Mouse (Mus musculus) hindbrain, embryonic 11.5 days (tissue): ENCODE measurements at regions not wholly inside any gene's neighbourhood (a gene's known extent, or its start where the extent isn't known, plus 50 kb on each side); places are given as distances from the start of the nearest gene placed in this dataset.

Experiments used
- ATAC-seq: fragments of 200-750 bp; cut with Nextera tagmentation; 2 replicates; pipeline ENCODE4 v1.8.0; 2017; ENCODE audit warnings: mild to moderate bottlenecking, moderate TSS enrichment, moderate library complexity; ENCODE audit not compliant: low FRiP score
- DNase-seq: peaks from one replicate; pipeline ENCODE4 v3.0.0-alpha.2; 2015; ENCODE audit warnings: low spot score
- H3K27ac ChIP-seq: fragments of 300-500 bp; sonication (generic); 2 replicates; pipeline ENCODE4 v1.5.1; 2014; ENCODE audit warnings: mild to moderate bottlenecking, low read depth, low read length
- H3K27me3 ChIP-seq: fragments of 300-500 bp; sonication (generic); 2 replicates; pipeline ENCODE4 v1.6.1; 2014; ENCODE audit warnings: mild to moderate bottlenecking, low read length, moderate library complexity, mixed read lengths; ENCODE audit not compliant: control insufficient read depth, insufficient read depth
- H3K36me3 ChIP-seq: fragments of 300-500 bp; sonication (generic); 2 replicates; pipeline ENCODE4 v1.6.1; 2014; ENCODE audit warnings: mild to moderate bottlenecking, low read length, moderate library complexity, mixed read lengths; ENCODE audit not compliant: control insufficient read depth, insufficient read depth
- H3K4me1 ChIP-seq: fragments of 300-500 bp; sonication (generic); replicated peaks from 2 replicates; pipeline ENCODE4 v1.6.1; 2014; ENCODE audit warnings: low read length, mixed read lengths; ENCODE audit not compliant: control insufficient read depth, insufficient read depth
- H3K4me2 ChIP-seq: fragments of 300-500 bp; sonication (generic); replicated peaks from 2 replicates; pipeline ENCODE4 v1.6.1; 2014; ENCODE audit warnings: mild to moderate bottlenecking, low read depth, low read length
- H3K4me3 ChIP-seq: fragments of 300-500 bp; sonication (generic); 2 replicates; pipeline ENCODE4 v1.5.1; 2014; ENCODE audit warnings: low read depth, low read length
- H3K9ac ChIP-seq: fragments of 300-500 bp; sonication (generic); 2 replicates; pipeline ENCODE4 v1.6.1; 2014; ENCODE audit warnings: low read depth, low read length
- H3K9me3 ChIP-seq: fragments of 300-500 bp; sonication (generic); 2 replicates; pipeline ENCODE4 v1.6.1; 2016; ENCODE audit warnings: low read length; ENCODE audit not compliant: control insufficient read depth
- WGBS: fragments of 180-500 bp; shearing (Covaris S2); extraction: QIAGEN DNeasy Blood & Tissue Kit; methylation state at CpG from one replicate; pipeline ENCODE4 v1.1.7; 2014; 5-methylcytosine and 5-hydroxymethylcytosine counted together

GRCm38 (mm10) chr12:106468173-106468860 lies 458.3 kb downstream of the Vrk1 start:
- Histone ChIP-seq H3K27me3 (no peaks in the 10 kb centered on the region), H3K9me3 (no peaks in the 10 kb centered on the region), H3K9ac (0 out of 2 replicates have a peak overlapping the region, but pooled peaks have one; percentile 23), H3K4me3 (no peak overlapping the region), H3K27ac (0 out of 2 replicates have a peak overlapping the region, but pooled peaks have one; percentile 24), H3K4me2 (no peak overlapping the region), H3K4me1 (peaks cover 3% of the 10 kb centered on the region; the same call in 1 of the 2 replicates), H3K36me3 (no peaks in the 10 kb centered on the region)
- ATAC-seq (peak; percentile 61), DNase-seq (peak; percentile 32)
- WGBS: 36% methylated on average over 18 of the region's 18 CpGs

- Histone ChIP-seq H3K4me3 (no peak overlapping the region), H3K27me3 (peaks cover 7% of the 10 kb centered on the region; the same call in 1 of the 2 replicates), H3K4me1 (peaks cover 7% of the 10 kb centered on the region; the same call in 1 of the 2 replicates), H3K9me3 (no peaks in the 10 kb centered on the region), H3K36me3 (no peaks in the 10 kb centered on the region), H3K9ac (no peak overlapping the region), H3K4me2 (peak overlapping the region; percentile 32), H3K27ac (no peak overlapping the region)
- no peak for ATAC-seq
- WGBS: 11% methylated on average over 24 of the region's 24 CpGs
- peak; percentile 58 for DNase-seq
Measured at GRCm38 (mm10) chr12:106474501-106475165, 464.6 kb downstream of the Vrk1 start.

GRCm38 (mm10) chr12:106475486-106476050 lies 465.5 kb downstream of the Vrk1 start:
- Histone ChIP-seq H3K36me3 (no peaks in the 10 kb centered on the region), H3K27me3 (peaks cover 10% of the 10 kb centered on the region; the same call in 1 of the 2 replicates), H3K9ac (no peak overlapping the region), H3K4me3 (no peak overlapping the region), H3K9me3 (no peaks in the 10 kb centered on the region), H3K4me2 (no peak overlapping the region), H3K4me1 (peaks cover 12% of the 10 kb centered on the region; the same call in 1 of the 2 replicates), H3K27ac (no peak overlapping the region)
- no peak for DNase-seq
- ATAC-seq: no peak
- 71% methylated on average over 8 of the region's 8 CpGs for WGBS

- H3K9me3 ChIP-seq: no peaks in the 10 kb centered on the region
- peaks cover 13% of the 10 kb centered on the region; the same call in 1 of the 2 replicates for H3K4me1 ChIP-seq
- H3K27me3 ChIP-seq: peaks cover 11% of the 10 kb centered on the region; the same call in 1 of the 2 replicates
- H3K9ac ChIP-seq: no peak overlapping the region
- DNase-seq (peak; percentile 34), ATAC-seq (no peak)
- H3K36me3 ChIP-seq: no peaks in the 10 kb centered on the region
- 16% methylated on average over 8 of the region's 8 CpGs for WGBS
- no peak overlapping the region for H3K27ac ChIP-seq
- no peak overlapping the region for H3K4me3 ChIP-seq
- H3K4me2 ChIP-seq: no peak overlapping the region
Measured at GRCm38 (mm10) chr12:106477040-106477665, 467.1 kb downstream of the Vrk1 start.

- H3K9ac ChIP-seq: no peak overlapping the region
- peaks cover 13% of the 10 kb centered on the region; the same call in 1 of the 2 replicates for H3K4me1 ChIP-seq
Measured at GRCm38 (mm10) chr12:106477731-106478130, 467.7 kb downstream of the Vrk1 start.

GRCm38 (mm10) chr12:106478381-106478781 lies 468.4 kb downstream of the Vrk1 start:
- ATAC-seq: no peak
- H3K27ac ChIP-seq: no peak overlapping the region
- peak; percentile 66 for DNase-seq
- peak overlapping the region; percentile 36 for H3K4me2 ChIP-seq
- H3K36me3 ChIP-seq: no peaks in the 10 kb centered on the region
- H3K4me1 ChIP-seq: peaks cover 13% of the 10 kb centered on the region; the same call in 1 of the 2 replicates
- 0 out of 2 replicates have a peak overlapping the region, but pooled peaks have one; percentile 12 for H3K4me3 ChIP-seq
- no peak overlapping the region for H3K9ac ChIP-seq
- peaks cover 13% of the 10 kb centered on the region; the same call in 1 of the 2 replicates for H3K27me3 ChIP-seq
- H3K9me3 ChIP-seq: no peaks in the 10 kb centered on the region
- WGBS: under 1% methylated on average over 18 of the region's 18 CpGs

More at GRCm38 (mm10) chr12:106477731-106478130, 467.7 kb downstream of the Vrk1 start:
- ATAC-seq (no peak), DNase-seq (peak; percentile 11)
- Histone ChIP-seq H3K27ac (no peak overlapping the region), H3K27me3 (peaks cover 11% of the 10 kb centered on the region; the same call in 1 of the 2 replicates), H3K4me2 (no peak overlapping the region; the same call in 1 of the 2 replicates), H3K36me3 (no peaks in the 10 kb centered on the region), H3K9me3 (no peaks in the 10 kb centered on the region), H3K4me3 (no peak overlapping the region)
- WGBS: 17% methylated on average over 4 of the region's 4 CpGs

- peak; percentile 53; the same call in 1 of the 2 replicates for ATAC-seq
Measured at GRCm38 (mm10) chr12:106479067-106479877, 469.2 kb downstream of the Vrk1 start.

More at GRCm38 (mm10) chr12:106479067-106479877, 469.2 kb downstream of the Vrk1 start:
- Histone ChIP-seq H3K4me3 (peak overlapping the region; percentile 16; the same call in 1 of the 2 replicates), H3K36me3 (no peaks in the 10 kb centered on the region), H3K9ac (no peak overlapping the region), H3K4me1 (peaks cover 13% of the 10 kb centered on the region; the same call in 1 of the 2 replicates), H3K27me3 (peaks cover 13% of the 10 kb centered on the region; the same call in 1 of the 2 replicates), H3K4me2 (peak overlapping the region; percentile 36), H3K27ac (0 out of 2 replicates have a peak overlapping the region, but pooled peaks have one; percentile 27), H3K9me3 (no peaks in the 10 kb centered on the region)
- DNase-seq: peak; percentile 67
- under 1% methylated on average over 24 of the region's 24 CpGs for WGBS
